Mouse (Mus musculus) neural tube, embryonic 15.5 days (tissue): ENCODE results near the gene Susd1. TPM values are rescaled to one million over a fixed set of nuclear protein-coding genes. Genes with fewer than 3 reads are reported as not detected.

ENCODE experiments used
- ATAC-seq: fragments of 200-750 bp; cut with Nextera tagmentation; 2 replicates; pipeline ENCODE4 v1.8.0; 2017; ENCODE audit warnings: mild to moderate bottlenecking, moderate TSS enrichment, moderate library complexity; ENCODE audit not compliant: low FRiP score
- H3K27ac ChIP-seq: fragments of 300-500 bp; sonication (generic); replicated peaks from 2 replicates; pipeline ENCODE4 v1.5.1; 2015; ENCODE audit warnings: mild to moderate bottlenecking, inconsistent platforms
- H3K27me3 ChIP-seq: fragments of 300-500 bp; sonication (generic); replicated peaks from 2 replicates; pipeline ENCODE4 v1.6.1; 2015; ENCODE audit warnings: inconsistent platforms
- H3K36me3 ChIP-seq: fragments of 300-500 bp; sonication (generic); 2 replicates; pipeline ENCODE4 v1.6.1; 2015; ENCODE audit warnings: inconsistent platforms
- H3K4me1 ChIP-seq: fragments of 300-500 bp; sonication (generic); 2 replicates; pipeline ENCODE4 v1.6.1; 2015; ENCODE audit warnings: inconsistent platforms
- H3K4me2 ChIP-seq: fragments of 300-500 bp; sonication (generic); 2 replicates; pipeline ENCODE4 v1.6.1; 2015; ENCODE audit warnings: inconsistent platforms, mild to moderate bottlenecking, moderate library complexity
- H3K4me3 ChIP-seq: fragments of 300-500 bp; sonication (generic); replicated peaks from 2 replicates; pipeline ENCODE4 v1.5.1; 2015; ENCODE audit warnings: mild to moderate bottlenecking, inconsistent platforms
- H3K9ac ChIP-seq: fragments of 300-500 bp; sonication (generic); replicated peaks from 2 replicates; pipeline ENCODE4 v1.6.1; 2015; ENCODE audit warnings: mild to moderate bottlenecking, inconsistent platforms
- H3K9me3 ChIP-seq: fragments of 300-500 bp; sonication (generic); replicated peaks from 2 replicates; pipeline ENCODE4 v1.6.1; 2016; ENCODE audit warnings: inconsistent platforms
- WGBS: fragments of 180-500 bp; shearing (Covaris S2); methylation state at CpG from one replicate; pipeline ENCODE4 v1.1.7; 2015; ENCODE audit warnings: mixed read lengths; 5-methylcytosine and 5-hydroxymethylcytosine counted together
- polyA plus RNA-seq: library from polyadenylated mRNA; unstranded; fragments of >200 nt; fragmentation: Nextera tagmentation; extraction: Ambion mirVana; gene quantifications from 2 replicates; pipeline ENCODE4 v1.2.1, GENCODE M21; 2015

The Susd1 gene
- polyA plus RNA-seq, 1 experiment from 2014 or later, result 2.8 TPM

DNA sequence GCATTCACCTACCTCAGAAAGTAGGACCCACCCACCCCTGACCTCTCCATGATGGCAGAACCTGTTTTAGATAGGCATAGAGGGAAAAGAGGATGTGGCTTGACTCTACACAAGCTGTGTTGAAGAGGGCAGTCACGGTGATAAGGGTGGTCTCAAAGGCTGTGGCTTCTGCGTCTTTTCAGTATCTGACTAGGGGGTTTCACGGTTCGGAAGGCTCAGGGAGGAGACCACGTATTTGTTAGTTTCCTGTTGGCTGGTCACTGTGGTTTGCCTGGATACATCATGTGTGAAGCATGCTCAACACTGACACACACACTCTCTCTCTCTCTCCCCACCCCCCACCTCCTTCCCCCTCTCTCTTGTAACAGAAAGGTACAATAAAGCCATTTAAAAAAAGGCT is 173.3 kb downstream of the Susd1 start:
- Histone ChIP-seq H3K4me1 (no peaks in the 10 kb centered on the region), H3K27ac (no peak overlapping the region), H3K4me2 (no peak overlapping the region), H3K9ac (no peak overlapping the region), H3K36me3 (no peaks in the 10 kb centered on the region), H3K4me3 (no peak overlapping the region), H3K9me3 (no peaks in the 10 kb centered on the region), H3K27me3 (no peaks in the 10 kb centered on the region)
- no peak for ATAC-seq
- WGBS, result 91% methylated on average over 5 of the region's 5 CpGs

Other genes with a start within 250 kb of the Susd1 start
- gene Ugcg, start 249.4 kb downstream of the Susd1 start, polyA plus RNA-seq, result 16.3 and 16.7 TPM in 2 replicates
- gene Ptbp3, start 110.7 kb upstream of the Susd1 start, polyA plus RNA-seq, result 17.3 and 27.9 TPM in 2 replicates
- gene Hsdl2, start 142.9 kb upstream of the Susd1 start, polyA plus RNA-seq, result 40.0 and 43.0 TPM in 2 replicates
- 45.7 and 45.8 TPM in 2 replicates for gene E130308A19Rik, start 187.6 kb upstream of the Susd1 start, polyA plus RNA-seq